Mouse (Mus musculus): Measurements from ENCODE around the gene Hoxb9. TPM values are rescaled to one million over a fixed set of nuclear protein-coding genes. Genes with fewer than 3 reads are reported as not detected.

The Hoxb9 gene
- polyA plus RNA-seq, 1 experiment from 2014 or later = not detected

GRCm38 (mm10) chr11:96306908-96307269 lies 35.6 kb downstream of the Hoxb9 start:
- Histone ChIP-seq H3K9me3 (no peaks in the 10 kb centered on the region), H3K36me3 (replicated peaks) (no peaks in the 10 kb centered on the region), H3K4me1 (peaks cover 9% of the 10 kb centered on the region), H3K9ac (no peak overlapping the region), H3K4me3 (replicated peaks) (no peak overlapping the region), H3K27me3 (peaks cover 100% of the 10 kb centered on the region), H3K27ac (no peak overlapping the region), H3K4me2 (no peak overlapping the region)
- 6% methylated on average over 13 of the region's 13 CpGs for WGBS
- no peak for ATAC-seq (ENCODE audit: low FRiP score)

GRCm38 (mm10) chr11:96308763-96309162 lies 37.5 kb downstream of the Hoxb9 start:
- no peak overlapping the region for H3K4me2 ChIP-seq
- no peaks in the 10 kb centered on the region for H3K9me3 ChIP-seq
- H3K27me3 ChIP-seq = peaks cover 100% of the 10 kb centered on the region
- 21% methylated on average over 4 of the region's 4 CpGs for WGBS
- no peak for ATAC-seq (ENCODE audit: low FRiP score)
- no peak overlapping the region for H3K27ac ChIP-seq
- H3K36me3 ChIP-seq (replicated peaks) = no peaks in the 10 kb centered on the region
- peaks cover 2% of the 10 kb centered on the region for H3K4me1 ChIP-seq
- no peak overlapping the region for H3K4me3 ChIP-seq (replicated peaks)
- H3K9ac ChIP-seq = no peak overlapping the region

- H3K36me3 ChIP-seq (replicated peaks) = no peaks in the 10 kb centered on the region
- no peak overlapping the region for H3K9ac ChIP-seq
- no peak for ATAC-seq (ENCODE audit: low FRiP score)
- H3K4me2 ChIP-seq = no peak overlapping the region
- 10% methylated on average over 4 of the region's 4 CpGs for WGBS
- H3K9me3 ChIP-seq = no peaks in the 10 kb centered on the region
- H3K27ac ChIP-seq = no peak overlapping the region
- no peaks in the 10 kb centered on the region; the same call in 1 of the 2 replicates for H3K4me1 ChIP-seq
- H3K27me3 ChIP-seq = peaks cover 100% of the 10 kb centered on the region
- no peak overlapping the region for H3K4me3 ChIP-seq (replicated peaks)
Measured at GRCm38 (mm10) chr11:96309288-96309687, 38.0 kb downstream of the Hoxb9 start.

GRCm38 (mm10) chr11:96310183-96310938 lies 39.1 kb downstream of the Hoxb9 start:
- H3K9me3 ChIP-seq = no peaks in the 10 kb centered on the region
- 3% methylated on average over 20 of the region's 20 CpGs for WGBS
- H3K4me3 ChIP-seq (replicated peaks) = no peak overlapping the region
- no peaks in the 10 kb centered on the region; the same call in 1 of the 2 replicates for H3K4me1 ChIP-seq
- no peaks in the 10 kb centered on the region for H3K36me3 ChIP-seq (replicated peaks)
- no peak for ATAC-seq (ENCODE audit: low FRiP score)
- peaks cover 100% of the 10 kb centered on the region for H3K27me3 ChIP-seq
- H3K9ac ChIP-seq = no peak overlapping the region
- no peak overlapping the region for H3K4me2 ChIP-seq
- no peak overlapping the region for H3K27ac ChIP-seq

- Histone ChIP-seq H3K4me2 (no peak overlapping the region), H3K4me3 (replicated peaks) (0 out of 2 replicates have a peak overlapping the region, but pooled peaks have one; percentile 7), H3K36me3 (replicated peaks) (no peaks in the 10 kb centered on the region), H3K27ac (no peak overlapping the region), H3K27me3 (peaks cover 100% of the 10 kb centered on the region), H3K9ac (no peak overlapping the region), H3K9me3 (no peaks in the 10 kb centered on the region), H3K4me1 (no peaks in the 10 kb centered on the region; the same call in 1 of the 2 replicates)
- no peak for ATAC-seq (ENCODE audit: low FRiP score)
- 8% methylated on average over 6 of the region's 6 CpGs for WGBS
Measured at GRCm38 (mm10) chr11:96311097-96311496, 39.8 kb downstream of the Hoxb9 start.

GRCm38 (mm10) chr11:96311520-96312417 lies 40.5 kb downstream of the Hoxb9 start:
- ATAC-seq (ENCODE audit: low FRiP score) = peak; percentile 63; the same call in 1 of the 2 replicates
- H3K4me2 ChIP-seq = peak overlapping the region; percentile 15; the same call in 1 of the 2 replicates
- H3K36me3 ChIP-seq (replicated peaks) = no peaks in the 10 kb centered on the region
- peaks cover 100% of the 10 kb centered on the region for H3K27me3 ChIP-seq
- no peaks in the 10 kb centered on the region for H3K9me3 ChIP-seq
- H3K9ac ChIP-seq = no peak overlapping the region
- no peak overlapping the region for H3K27ac ChIP-seq
- 0 out of 2 replicates have a peak overlapping the region, but pooled peaks have one; percentile 7 for H3K4me3 ChIP-seq (replicated peaks)
- H3K4me1 ChIP-seq = no peaks in the 10 kb centered on the region; the same call in 1 of the 2 replicates
- under 1% methylated on average over 31 of the region's 31 CpGs for WGBS

- no peak overlapping the region for H3K4me2 ChIP-seq
- ATAC-seq (ENCODE audit: low FRiP score) = no peak
- WGBS = 14% methylated on average over 2 of the region's 2 CpGs
- H3K36me3 ChIP-seq (replicated peaks) = no peaks in the 10 kb centered on the region
- H3K4me1 ChIP-seq = no peaks in the 10 kb centered on the region; the same call in 1 of the 2 replicates
- no peak overlapping the region for H3K9ac ChIP-seq
- H3K27me3 ChIP-seq = peaks cover 100% of the 10 kb centered on the region
- H3K4me3 ChIP-seq (replicated peaks) = no peak overlapping the region
- H3K27ac ChIP-seq = no peak overlapping the region
- no peaks in the 10 kb centered on the region for H3K9me3 ChIP-seq
Measured at GRCm38 (mm10) chr11:96313134-96313533, 41.9 kb downstream of the Hoxb9 start.

GRCm38 (mm10) chr11:96313806-96314428 lies 42.7 kb downstream of the Hoxb9 start:
- Histone ChIP-seq H3K4me3 (replicated peaks) (no peak overlapping the region), H3K27me3 (peaks cover 100% of the 10 kb centered on the region), H3K36me3 (replicated peaks) (no peaks in the 10 kb centered on the region), H3K4me2 (no peak overlapping the region), H3K27ac (no peak overlapping the region), H3K9me3 (no peaks in the 10 kb centered on the region), H3K4me1 (peaks cover 3% of the 10 kb centered on the region), H3K9ac (no peak overlapping the region)
- 3% methylated on average over 12 of the region's 12 CpGs for WGBS
- no peak for ATAC-seq (ENCODE audit: low FRiP score)

GRCm38 (mm10) chr11:96314671-96315343 lies 43.5 kb downstream of the Hoxb9 start:
- no peak for ATAC-seq (ENCODE audit: low FRiP score)
- Histone ChIP-seq H3K4me3 (replicated peaks) (no peak overlapping the region), H3K27ac (no peak overlapping the region), H3K4me2 (no peak overlapping the region), H3K9me3 (no peaks in the 10 kb centered on the region), H3K36me3 (replicated peaks) (no peaks in the 10 kb centered on the region), H3K9ac (no peak overlapping the region), H3K27me3 (peaks cover 100% of the 10 kb centered on the region), H3K4me1 (peaks cover 5% of the 10 kb centered on the region)
- 1% methylated on average over 34 of the region's 34 CpGs for WGBS

GRCm38 (mm10) chr11:96315344-96315681 lies 44.1 kb downstream of the Hoxb9 start:
- Histone ChIP-seq H3K4me2 (no peak overlapping the region), H3K27me3 (peaks cover 100% of the 10 kb centered on the region), H3K27ac (no peak overlapping the region), H3K36me3 (replicated peaks) (no peaks in the 10 kb centered on the region), H3K9ac (no peak overlapping the region), H3K4me1 (peaks cover 5% of the 10 kb centered on the region), H3K4me3 (replicated peaks) (no peak overlapping the region), H3K9me3 (no peaks in the 10 kb centered on the region)
- no peak for ATAC-seq (ENCODE audit: low FRiP score)
- 1% methylated on average over 5 of the region's 5 CpGs for WGBS

- Histone ChIP-seq H3K36me3 (replicated peaks) (no peaks in the 10 kb centered on the region), H3K4me3 (replicated peaks) (no peak overlapping the region), H3K9ac (no peak overlapping the region), H3K27ac (no peak overlapping the region), H3K4me2 (no peak overlapping the region), H3K4me1 (peaks cover 5% of the 10 kb centered on the region), H3K27me3 (peaks cover 100% of the 10 kb centered on the region), H3K9me3 (no peaks in the 10 kb centered on the region)
- no peak for ATAC-seq (ENCODE audit: low FRiP score)
- 4% methylated on average over 18 of the region's 18 CpGs for WGBS
Measured at GRCm38 (mm10) chr11:96316696-96317607, 45.7 kb downstream of the Hoxb9 start.

Measured in forebrain, embryonic 12.5 days (tissue).